Mouse (Mus musculus) ovary, postnatal 36 days (tissue): ENCODE data around the gene P4ha1.

Experiments used
- DNase-seq: peaks from one replicate; pipeline ENCODE4 v3.0.0; 2022; ENCODE audit warnings: low spot score, mixed read lengths

The P4ha1 gene

DNA sequence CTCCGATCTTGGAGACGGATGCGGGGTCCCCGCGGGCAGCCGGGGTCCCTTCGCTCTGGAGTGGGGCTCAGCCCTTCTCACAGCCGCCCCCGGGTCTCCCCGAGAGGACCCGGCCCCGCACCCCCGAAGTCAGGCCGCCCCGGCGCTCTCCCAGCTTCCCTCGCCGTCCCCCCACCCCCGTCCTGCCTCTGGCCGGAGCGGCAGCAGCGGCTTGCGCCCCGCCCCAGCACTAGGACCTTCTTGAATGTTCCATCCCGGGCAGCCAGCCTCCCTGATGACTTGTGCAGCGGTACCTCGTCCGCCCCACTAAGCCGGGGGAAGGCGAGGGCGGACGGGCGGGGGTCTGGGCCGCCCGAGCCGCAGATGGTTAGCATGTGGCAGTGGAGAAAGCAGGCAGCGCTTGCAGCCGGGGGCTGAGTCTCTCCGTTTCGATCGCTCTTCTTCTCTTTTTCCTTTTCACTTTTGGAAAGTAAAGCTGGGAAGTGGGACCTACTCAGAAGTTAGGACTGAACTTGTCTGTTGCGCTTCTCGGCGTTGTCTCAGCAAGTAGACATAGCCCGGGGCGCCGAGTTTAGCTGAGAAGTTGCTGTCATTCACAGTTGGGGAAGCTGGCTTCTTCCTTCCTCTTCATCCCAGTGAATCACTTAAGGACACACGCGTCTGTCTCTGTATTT, 529 bp downstream of the P4ha1 start:
- DNase-seq = no peak

DNA sequence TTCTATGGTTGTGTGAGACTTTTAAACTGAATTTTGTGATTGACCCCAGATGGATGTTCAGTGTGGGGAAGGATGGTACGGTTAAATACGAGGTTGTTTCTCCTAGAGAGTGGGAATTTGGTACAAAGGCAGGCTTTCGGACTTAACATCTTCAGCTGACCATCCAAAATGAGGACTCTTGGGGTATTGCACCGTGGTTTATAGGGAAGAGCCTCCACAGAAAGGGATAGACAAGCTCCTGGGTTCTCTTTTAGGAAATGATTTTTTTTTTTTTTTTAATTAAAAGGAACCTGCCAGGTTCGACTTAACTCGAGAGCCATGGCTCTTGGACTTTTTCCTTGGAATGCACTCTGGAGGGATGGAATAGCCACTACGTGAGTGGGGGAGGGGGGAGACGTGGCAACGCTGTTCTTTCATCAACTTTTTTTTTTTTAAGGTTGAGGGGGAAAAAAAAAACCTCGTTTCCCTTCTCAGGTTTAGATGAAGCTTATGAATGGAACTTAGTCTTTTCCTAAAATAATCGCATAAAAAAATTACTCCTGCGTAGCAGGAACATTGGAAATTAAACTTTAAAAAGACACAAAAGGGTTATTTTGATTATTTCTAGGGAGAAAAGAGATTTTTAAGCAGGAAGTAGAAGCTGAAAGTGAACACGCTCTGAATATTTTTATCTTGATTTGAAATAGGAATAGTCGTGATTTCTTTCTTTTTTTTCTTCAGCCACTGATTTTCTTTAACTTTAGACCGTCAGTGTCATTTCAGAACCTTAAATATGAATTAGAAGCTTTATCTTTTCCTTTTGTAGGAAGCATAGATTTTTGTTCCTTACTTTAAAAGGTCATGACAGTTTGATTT, 1.4 kb downstream of the P4ha1 start:
- DNase-seq = no peak

DNA sequence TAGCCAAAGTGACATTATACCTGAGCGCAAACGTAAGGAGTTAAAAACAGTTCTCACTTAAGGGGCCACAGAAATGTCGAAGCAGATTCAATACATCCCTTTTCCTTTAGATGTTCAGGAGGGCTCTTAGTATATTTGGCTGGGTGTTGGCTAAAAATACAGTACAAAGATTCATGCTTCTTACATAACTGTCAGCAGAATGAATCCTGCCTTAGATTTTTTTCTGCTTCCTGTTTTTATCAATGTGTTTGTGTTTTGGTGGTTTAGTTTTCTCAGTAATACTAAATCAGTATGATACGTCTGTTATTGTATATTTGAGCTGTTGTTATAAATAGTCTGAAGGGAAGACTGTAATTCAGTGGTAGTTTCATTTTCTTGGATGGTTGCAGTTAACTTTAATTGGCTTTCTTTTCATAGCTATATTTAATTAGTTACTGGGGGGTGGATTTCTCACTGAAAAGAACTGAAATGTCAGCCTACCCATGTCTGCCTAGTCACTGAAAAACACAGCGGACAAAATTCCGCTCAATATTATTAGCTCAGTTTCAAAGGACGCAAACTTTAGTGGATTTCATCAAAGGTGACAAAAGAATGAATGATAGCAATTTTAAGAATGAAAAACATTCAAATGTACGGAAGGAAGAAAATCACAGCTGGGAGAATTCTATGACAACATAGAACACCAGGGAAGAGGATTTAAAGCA, 3.7 kb downstream of the P4ha1 start:
- no peak for DNase-seq

DNA sequence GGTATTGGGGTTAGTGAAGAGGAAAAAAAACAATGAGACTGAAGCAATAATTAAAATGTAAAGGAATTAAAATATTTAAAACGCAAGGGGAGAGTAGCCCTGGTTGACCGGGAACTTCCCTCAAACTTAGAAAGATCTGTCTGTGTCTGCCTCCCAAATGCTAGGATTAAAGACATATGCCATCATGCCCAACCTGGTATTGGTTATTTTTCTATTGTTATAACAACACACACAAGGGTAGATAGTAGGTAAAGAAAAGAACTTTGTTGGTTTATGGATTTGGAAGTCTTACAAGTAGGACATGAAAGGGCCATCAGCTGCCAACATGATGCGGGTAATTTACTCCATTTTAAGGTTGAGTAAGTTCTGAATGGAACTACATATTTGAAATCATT, 4.2 kb downstream of the P4ha1 start:
- no peak for DNase-seq

DNA sequence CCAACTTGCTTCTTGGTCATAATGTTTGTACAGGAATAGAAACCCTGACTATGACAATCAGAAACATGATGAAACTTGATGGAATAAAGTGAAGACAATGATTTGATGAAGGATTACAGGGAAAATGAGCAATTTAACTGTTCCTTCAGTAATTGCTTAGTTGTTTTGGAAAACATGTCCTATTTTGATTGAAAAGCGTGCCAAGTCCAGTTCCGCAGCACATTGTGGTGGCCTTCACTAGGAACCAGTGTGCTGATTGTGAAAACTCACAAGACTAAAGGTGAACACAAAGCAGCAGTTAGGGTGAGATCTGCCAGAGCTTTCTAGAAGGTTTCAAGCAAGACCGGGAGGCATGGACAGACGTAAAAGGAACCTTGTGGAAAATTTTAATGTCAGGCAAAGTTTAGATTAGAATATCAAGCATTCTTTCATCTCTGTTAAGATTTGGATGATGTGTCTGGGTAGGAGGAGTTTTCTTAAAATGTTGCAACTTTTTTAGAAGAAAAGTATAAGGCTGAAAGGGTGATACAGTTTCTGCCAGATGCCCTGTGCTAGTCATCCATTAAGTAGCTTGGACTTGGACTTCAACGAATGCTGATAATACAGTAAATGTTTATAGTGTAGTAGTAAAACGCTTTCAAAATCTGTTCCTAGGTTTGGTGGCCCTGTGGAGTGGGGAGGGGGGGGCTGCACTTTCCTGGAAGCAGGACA, 8.6 kb downstream of the P4ha1 start:
- DNase-seq = no peak

DNA sequence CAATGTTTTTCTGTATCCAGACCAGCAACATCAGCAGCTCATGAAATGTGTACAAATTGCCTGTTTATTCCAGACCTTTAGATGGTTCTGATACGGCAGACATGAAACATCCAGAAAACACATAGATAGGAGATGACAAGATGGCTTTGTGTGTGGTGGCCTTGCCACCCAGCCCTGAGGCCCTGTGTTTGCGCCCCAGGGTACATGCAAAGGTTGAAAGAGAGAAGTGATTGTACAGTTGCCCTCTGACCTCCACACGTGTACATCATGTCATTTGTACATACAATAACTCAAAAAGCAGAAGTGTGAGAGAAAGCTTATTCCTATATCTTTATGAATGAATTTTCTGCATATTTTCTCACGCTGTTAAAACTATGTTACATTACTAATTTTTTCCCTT, 10.3 kb downstream of the P4ha1 start:
- no peak for DNase-seq

DNA sequence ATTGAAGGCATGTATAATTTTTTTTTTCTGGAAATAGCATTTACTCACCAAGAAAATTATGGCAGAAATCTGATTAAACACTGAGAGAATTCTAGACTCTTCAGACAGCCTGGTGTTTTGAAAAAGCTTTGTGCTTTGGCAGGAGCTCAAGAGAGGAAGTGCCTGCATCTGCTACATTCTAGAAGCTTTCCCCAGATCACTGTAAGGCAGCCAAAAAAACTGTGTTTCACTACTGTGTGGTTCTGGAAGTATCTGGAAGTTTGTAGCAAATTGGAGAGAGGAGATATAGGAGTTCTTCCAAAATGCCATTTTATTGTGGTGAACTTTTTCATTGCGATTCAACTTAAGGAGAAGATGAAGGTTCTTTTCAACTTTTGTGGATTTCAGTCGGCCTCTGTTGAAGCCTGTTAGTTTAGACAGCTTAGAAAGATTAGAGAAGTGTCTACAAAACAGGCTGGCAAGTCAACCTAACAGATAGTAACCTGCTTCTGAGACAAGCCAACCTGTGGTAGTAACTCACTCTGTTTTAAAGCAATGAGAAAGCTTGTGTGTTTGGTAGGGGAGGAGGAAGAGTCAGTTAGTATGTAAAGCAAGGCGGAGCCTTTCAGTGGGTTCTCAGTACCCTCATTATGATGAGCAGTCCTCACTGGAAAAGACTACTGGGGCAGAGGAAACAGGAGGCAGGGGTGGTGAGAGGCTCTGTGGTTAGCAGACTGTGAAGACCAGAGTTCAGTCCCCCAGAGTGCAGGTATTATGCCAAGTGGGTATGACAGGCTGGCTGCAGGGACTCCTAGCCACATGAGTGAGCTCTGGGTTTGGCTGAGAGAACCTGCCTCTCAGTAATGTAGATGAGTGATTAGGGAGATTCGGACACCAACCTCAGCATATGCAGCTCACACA, 12.1 kb downstream of the P4ha1 start:
- no peak for DNase-seq

DNA sequence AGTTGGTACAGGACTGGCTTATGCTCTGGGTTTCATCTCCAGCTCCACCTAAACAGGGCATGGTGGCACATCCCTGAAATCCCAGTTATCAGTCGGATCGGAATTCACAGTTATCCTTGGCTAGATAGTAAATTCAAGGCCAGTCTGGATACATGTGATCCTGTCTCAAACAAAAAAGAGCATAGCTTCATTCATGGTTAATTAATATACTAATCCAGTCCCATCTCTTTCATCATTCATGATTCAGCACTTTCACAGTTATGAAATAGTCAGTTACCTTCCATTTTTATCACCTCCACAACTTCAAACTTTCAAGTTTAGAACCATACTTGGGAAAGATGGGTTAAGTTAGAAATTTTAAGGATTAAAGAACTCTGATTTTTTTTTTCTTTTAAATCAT, 13.0 kb downstream of the P4ha1 start:
- DNase-seq = no peak

DNA sequence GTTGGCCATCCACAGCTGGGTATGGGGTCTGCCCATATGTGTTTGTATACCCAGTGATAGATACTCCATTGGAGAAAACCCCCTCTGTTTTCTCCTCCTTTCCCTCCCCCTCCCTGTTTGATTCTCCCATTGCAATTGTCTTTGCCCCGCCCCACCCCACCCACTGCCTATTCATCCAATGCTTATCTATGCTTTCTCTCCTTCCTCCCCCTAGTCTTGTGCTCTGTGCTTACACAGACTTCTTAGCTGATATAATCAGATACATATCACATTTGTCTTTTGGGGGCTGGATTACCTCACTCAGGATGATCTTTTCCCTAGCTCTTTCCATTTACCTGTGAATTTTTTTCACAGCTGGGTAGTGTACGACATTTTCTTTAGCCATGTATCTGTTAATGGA, 23.5 kb downstream of the P4ha1 start:
- no peak for DNase-seq

DNA sequence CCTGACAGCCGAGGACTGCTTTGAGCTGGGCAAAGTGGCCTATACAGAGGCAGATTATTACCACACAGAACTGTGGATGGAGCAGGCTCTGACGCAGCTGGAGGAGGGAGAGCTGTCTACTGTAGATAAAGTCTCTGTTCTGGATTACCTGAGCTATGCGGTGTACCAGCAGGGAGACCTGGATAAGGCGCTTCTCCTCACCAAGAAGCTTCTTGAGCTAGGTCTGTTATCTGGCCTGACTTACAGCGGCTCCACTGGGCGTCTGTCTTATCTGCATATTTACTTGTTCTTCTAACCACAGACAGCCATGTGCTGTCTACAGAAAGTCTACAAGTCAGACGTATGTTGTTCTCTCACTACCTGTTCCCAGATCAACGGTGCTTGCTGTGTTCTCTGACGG, 25.1 kb downstream of the P4ha1 start:
- no peak for DNase-seq

DNA sequence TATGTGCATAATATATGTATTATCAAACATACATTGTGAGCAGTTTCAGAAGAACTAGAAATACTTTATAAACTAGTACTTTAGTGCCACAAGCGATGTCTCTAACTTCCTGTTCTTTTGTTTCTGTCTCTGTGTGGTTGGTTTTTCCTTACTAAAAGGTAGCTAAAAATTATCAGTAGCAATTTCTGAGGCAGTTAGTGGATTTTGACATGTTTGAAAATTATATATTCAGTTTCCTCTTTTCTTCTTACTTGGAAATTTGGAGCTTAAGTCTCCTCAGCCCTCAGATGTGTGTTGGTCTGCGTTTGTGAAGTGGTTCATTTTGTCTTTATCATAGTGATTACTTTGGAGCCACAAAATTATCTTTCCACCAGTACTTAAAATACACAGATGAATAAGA, 26.4 kb downstream of the P4ha1 start:
- no peak for DNase-seq

DNA sequence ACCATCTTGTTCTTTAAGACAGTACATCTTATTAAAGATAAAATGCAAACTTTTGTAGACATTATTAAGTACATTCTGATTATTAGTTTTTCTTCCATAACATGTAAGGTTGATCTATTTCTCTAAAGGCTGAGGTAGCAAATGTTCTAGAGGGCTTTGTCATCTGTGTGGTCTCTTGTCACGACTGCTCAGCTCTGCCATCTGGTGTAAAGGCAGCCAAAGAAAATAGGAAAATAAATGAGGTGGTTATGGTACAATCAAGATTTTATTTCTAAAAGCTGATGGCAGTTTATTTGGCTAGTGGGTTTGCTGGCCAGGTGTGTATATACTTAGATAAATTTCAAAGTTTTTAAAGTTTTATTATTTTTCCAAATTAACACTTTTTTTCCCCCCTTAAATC, 30.0 kb downstream of the P4ha1 start:
- DNase-seq = no peak

DNA sequence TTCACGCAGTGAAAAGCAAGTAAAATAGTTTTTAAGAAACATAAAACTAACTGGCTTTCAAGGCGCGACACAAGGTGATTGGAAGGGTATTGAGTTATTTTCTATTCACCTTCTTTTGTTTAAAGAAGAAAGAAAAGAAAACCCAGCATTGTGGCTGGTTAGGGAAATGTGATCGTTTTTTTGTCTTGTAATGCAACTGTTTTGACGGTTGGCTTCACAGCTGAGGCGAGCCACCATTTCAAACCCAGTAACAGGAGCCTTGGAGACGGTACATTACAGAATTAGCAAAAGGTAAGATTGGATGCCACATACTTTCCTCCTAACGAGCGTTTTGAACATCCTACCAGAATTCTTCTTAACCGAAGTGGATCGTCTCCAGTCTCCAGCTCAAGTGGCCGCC, 31.0 kb downstream of the P4ha1 start:
- no peak for DNase-seq

DNA sequence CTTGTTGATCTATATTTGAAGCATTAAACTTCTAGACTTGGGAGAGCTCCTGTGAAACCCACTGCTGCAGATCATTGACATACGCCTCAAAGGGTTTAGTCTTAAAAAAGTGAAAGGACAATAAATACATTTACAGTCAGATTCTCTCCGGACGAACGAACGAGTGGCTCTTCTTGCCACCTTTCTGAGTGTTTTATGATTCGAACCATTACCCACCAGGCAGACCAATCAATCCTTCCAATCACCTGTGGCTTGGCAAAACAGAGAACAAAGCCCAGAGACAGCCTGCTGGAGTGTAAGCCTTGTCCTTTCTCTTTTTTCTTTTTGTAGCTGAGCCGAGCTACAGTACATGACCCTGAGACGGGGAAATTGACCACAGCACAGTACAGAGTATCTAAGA, 31.9 kb downstream of the P4ha1 start:
- no peak for DNase-seq

DNA sequence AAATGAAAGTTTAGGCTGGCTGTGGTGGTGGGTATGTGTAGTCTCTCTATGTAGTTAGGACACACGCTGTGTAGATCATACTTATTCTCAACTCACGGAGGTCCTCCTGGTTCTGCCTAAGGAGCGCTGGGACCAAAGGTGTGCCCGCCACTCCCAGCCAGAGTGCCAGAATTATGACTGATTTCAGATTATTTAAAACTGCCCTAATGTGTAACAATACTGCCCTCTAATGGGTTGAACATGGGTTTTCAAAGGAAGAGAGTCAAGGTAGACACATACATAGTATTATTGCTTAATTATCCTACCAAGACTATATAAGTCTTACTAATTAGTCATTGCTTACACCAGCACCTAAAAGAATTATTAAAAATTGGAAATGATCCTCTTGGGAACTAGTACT, 35.6 kb downstream of the P4ha1 start:
- no peak for DNase-seq

DNA sequence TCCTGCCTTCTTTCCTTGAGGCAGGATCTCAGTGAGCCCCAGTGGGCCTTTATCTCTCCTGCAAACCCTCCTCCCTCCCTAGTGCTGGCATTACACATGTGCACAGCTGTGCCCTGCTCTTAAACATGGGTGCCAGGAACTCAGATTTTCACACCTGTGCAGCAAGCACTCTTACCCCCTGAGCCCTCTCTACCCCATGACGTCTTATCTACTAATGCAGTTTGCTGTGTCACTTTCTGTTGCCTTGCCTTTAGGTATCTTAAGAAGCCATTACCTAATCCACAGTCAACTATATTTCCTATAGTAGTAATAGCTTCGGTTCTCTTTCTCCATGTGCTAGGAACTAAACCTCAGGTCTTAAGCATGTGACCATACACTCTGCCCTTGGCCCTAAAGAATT, 40.1 kb downstream of the P4ha1 start:
- no peak for DNase-seq

DNA sequence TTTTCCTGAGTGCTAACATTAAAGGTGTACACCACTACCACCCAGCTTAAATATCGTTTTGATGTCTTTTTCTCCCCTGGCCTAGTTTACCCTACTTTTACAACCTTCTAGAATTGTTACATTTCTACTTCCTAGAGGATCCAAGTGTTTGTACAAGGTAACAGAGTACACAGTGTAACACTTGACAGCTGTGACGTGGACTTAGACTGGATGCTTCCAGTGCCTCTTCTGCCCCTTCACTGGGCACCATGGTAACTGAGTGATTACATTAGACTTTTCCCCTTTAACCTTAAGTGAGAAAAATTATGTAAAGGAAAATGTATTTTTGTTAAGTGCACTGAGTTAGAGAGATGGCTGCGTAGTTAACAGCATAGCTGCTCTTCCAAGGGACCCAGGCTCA, 41.5 kb downstream of the P4ha1 start:
- no peak for DNase-seq

DNA sequence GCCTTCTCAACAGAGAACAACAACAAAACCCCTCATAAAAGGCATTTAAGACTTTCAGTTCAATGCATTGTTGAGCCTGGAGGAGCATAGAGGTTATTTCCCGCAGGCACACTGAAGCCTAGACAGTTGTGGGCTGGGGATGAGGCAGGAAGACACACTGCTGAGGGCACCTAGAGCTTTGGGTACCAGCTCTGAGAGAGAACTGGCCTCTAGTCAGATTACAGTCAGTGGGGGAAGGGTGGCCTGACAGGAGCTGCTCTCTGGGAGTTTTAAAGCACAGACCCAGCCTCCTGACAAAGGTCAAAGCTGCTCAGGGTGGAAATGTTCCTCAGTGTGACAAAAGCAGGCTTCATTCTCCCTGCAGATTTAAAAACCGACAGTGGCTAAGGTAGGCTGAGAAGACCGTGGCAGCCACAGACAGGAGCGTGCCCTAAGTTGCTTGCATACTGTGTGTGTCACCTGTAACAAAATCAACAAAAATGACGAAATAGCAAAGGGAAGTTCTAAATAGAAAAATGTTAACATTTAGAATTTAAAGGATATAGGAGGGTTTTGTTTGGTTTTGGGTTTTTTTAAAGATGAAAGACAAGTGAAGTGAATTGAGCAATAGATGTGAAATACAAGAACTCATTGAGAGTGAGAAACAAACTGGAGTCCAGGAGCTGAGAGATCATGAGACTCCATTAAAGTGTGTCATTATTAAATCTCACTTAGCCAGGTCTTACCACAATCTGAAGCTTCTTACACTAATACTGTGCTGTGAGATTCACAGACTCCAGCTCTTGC, 42.9 kb downstream of the P4ha1 start:
- DNase-seq = no peak

DNA sequence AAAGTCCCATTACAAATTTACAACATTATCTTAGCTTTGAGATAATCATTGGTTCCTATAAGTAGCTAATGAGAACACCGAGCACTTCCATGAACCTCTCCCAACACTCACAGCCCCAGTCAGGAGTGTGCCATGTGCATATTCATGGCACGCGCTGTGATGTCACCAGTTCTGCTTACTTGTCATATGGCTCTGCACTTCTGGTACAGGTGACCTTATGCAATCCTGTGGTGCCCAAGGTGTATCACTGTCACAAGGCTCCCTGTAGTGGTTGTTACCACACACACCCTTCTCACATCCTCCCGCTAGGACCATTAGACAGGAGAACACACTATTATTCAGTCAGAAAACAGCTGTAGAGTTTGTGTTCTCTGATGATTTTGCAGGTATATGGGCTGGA, 43.6 kb downstream of the P4ha1 start:
- DNase-seq = no peak

DNA sequence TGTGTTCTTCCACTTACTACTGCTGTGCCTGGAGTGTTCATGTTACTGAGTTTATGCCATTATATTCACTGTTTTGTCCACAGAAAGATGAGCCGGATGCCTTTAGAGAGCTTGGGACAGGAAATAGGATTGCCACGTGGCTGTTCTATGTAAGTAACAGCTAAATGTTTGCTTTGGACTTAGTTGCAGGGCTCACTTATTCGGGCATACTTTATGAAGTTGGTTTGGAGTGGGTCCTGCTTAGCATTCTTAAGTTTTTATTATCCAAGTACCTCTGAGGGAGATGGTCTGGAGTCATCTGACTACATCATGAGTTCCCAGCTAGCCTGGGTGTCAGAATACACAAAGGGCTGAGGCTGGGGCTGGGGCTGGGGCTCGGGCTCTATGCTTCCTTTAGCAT, 44.1 kb downstream of the P4ha1 start:
- DNase-seq = no peak

DNA sequence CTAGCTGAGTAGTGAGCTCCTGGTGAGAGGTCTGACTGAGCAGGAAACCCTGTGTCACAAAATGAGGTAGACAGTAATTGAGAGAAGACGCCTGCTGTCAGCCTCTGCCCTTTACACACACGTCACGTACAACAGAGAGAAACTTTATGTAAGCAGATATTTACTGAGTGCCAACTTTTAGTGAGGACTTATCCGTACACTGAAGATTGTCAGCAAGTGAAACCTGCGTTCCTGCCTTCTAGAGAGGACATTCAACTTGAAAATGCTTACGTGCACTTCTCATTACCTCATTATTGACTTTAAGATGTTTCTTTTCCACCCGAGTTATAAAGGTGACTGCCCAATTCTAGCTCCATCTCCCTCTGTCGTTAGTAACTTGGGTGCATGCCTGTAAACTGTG, 45.6 kb downstream of the P4ha1 start:
- DNase-seq = no peak
